Mouse (Mus musculus) embryonic facial prominence, embryonic 11.5 days (tissue): Measurements from ENCODE around the gene Nxpe5. TPM values are rescaled to one million over a fixed set of nuclear protein-coding genes. Genes with fewer than 3 reads are reported as not detected.

Experiments
- ATAC-seq: fragments of 200-750 bp; cut with Nextera tagmentation; replicated peaks from 2 replicates; pipeline ENCODE4 v1.8.0; 2017; ENCODE audit warnings: low read depth; ENCODE audit not compliant: insufficient number of reproducible peaks, low FRiP score, low TSS enrichment
- DNase-seq: peaks from one replicate; pipeline ENCODE4 v3.0.0-alpha.2; 2015; ENCODE audit warnings: low spot score
- H3K27ac ChIP-seq: fragments of 300-500 bp; sonication (generic); replicated peaks from 2 replicates; pipeline ENCODE4 v1.5.1; 2014; ENCODE audit warnings: mild to moderate bottlenecking, low read depth, low read length, control low read depth
- H3K27me3 ChIP-seq: fragments of 300-500 bp; sonication (generic); 2 replicates; pipeline ENCODE4 v1.6.1; 2014; ENCODE audit warnings: mild to moderate bottlenecking, low read length, moderate library complexity, mixed read lengths; ENCODE audit not compliant: control insufficient read depth, insufficient read depth
- H3K36me3 ChIP-seq: fragments of 300-500 bp; sonication (generic); replicated peaks from 2 replicates; pipeline ENCODE4 v1.6.1; 2014; ENCODE audit warnings: low read depth, mild to moderate bottlenecking, low read length, moderate library complexity, mixed read lengths; ENCODE audit not compliant: control insufficient read depth, insufficient read depth
- H3K4me1 ChIP-seq: fragments of 300-500 bp; sonication (generic); 2 replicates; pipeline ENCODE4 v1.6.1; 2014; ENCODE audit warnings: low read length, mixed read lengths; ENCODE audit not compliant: control insufficient read depth, insufficient read depth
- H3K4me2 ChIP-seq: fragments of 300-500 bp; sonication (generic); 2 replicates; pipeline ENCODE4 v1.6.1; 2014; ENCODE audit warnings: low read depth, mild to moderate bottlenecking, control low read depth, low read length, moderate library complexity
- H3K4me3 ChIP-seq: fragments of 300-500 bp; sonication (generic); 2 replicates; pipeline ENCODE4 v1.5.1; 2014; ENCODE audit warnings: low read depth, low read length, control low read depth
- H3K9ac ChIP-seq: fragments of 300-500 bp; sonication (generic); replicated peaks from 2 replicates; pipeline ENCODE4 v1.6.1; 2014; ENCODE audit warnings: mild to moderate bottlenecking, control low read depth, low read length
- H3K9me3 ChIP-seq: fragments of 300-500 bp; sonication (generic); replicated peaks from 2 replicates; pipeline ENCODE4 v1.6.1; 2016; ENCODE audit warnings: mild to moderate bottlenecking, low read length, inconsistent platforms, mixed read lengths; ENCODE audit not compliant: control insufficient read depth
- WGBS: fragments of 180-500 bp; shearing (Covaris S2); extraction: QIAGEN DNeasy Blood & Tissue Kit; methylation state at CpG from one replicate; pipeline ENCODE4 v1.1.7; 2014; 5-methylcytosine and 5-hydroxymethylcytosine counted together
- polyA plus RNA-seq: library from polyadenylated mRNA; unstranded; fragments of >200 nt; fragmentation: Nextera tagmentation; extraction: Ambion mirVana; gene quantifications from 2 replicates; pipeline ENCODE4 v1.2.1, GENCODE M21; 2014

Gene Nxpe5
- not detected in 2 replicates for polyA plus RNA-seq

- no peak within 1 kb of the TSS for H3K9ac ChIP-seq
- no peaks in the 10 kb centered on the region for H3K9me3 ChIP-seq
- no peak within 1 kb of the TSS for H3K4me3 ChIP-seq
- H3K4me1 ChIP-seq = no peaks in the 10 kb centered on the region
- DNase-seq (no peak), ATAC-seq (no peak)
- WGBS = 59% methylated on average over 2 of the region's 2 CpGs
- H3K36me3 ChIP-seq = no peaks in the 10 kb centered on the region
- H3K4me2 ChIP-seq = no peak within 1 kb of the TSS
- H3K27me3 ChIP-seq = no peaks in the 10 kb centered on the region
- no peak within 1 kb of the TSS for H3K27ac ChIP-seq
Measured at GRCm38 (mm10) chr5:138225700-138226099, at the start of gene Nxpe5. Nxpe5 (plus strand) TSS chr5:138225898.

- Histone ChIP-seq H3K4me3 (peak within 1 kb of the TSS; percentile 68), H3K4me2 (peak within 1 kb of the TSS; percentile 66), H3K9me3 (no peaks in the 10 kb centered on the region), H3K27ac (peak within 1 kb of the TSS; percentile 52), H3K4me1 (no peaks in the 10 kb centered on the region; the same call in 1 of the 2 replicates), H3K36me3 (peaks cover 6% of the 10 kb centered on the region), H3K9ac (peak within 1 kb of the TSS; percentile 91), H3K27me3 (no peaks in the 10 kb centered on the region)
- WGBS = under 1% methylated on average over 31 of the region's 31 CpGs
- ATAC-seq (peak; percentile 71), DNase-seq (peak; percentile 91)
Measured at GRCm38 (mm10) chr5:138186950-138187638, 38.6 kb upstream of the Nxpe5 start, which contains the start of the genes Taf6 and Cnpy4. Taf6 (minus strand) TSS chr5:138187451. Cnpy4 (plus strand) TSS chr5:138187485.

DNA sequence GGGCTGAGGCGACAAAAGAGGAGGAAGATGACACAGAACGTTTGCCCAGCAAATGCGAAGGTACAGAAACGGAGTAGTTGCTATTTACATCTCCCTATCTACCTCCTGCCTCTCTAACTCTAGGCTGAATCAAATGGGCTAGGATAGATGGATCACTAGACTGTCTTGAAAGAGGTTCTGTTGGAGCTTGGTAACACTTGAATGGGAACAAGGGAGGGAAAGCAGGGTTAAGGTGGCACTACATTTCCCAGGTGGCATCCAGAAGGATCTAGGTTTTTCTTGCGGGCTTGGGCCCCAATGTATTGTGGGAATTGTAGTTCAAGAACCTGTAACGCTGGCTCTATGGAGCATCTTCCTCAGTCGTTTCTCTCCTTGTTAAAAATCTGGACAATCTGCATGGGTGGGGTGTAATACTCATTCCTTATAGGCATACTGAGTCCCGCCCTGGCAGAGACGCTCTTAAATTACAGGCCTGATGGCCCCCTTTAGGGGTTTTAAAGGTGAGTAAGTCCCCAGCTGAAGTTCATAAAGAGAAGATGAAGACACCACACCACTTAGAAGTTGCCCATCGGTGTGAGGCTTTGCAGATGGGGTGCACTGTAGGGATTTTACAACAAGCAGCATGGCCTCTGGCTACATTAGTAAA, 37.9 kb upstream of the Nxpe5 start:
- no peaks in the 10 kb centered on the region for H3K27me3 ChIP-seq
- no peaks in the 10 kb centered on the region for H3K9me3 ChIP-seq
- H3K4me1 ChIP-seq = no peaks in the 10 kb centered on the region; the same call in 1 of the 2 replicates
- peak overlapping the region; percentile 91 for H3K9ac ChIP-seq
- H3K4me2 ChIP-seq = peak overlapping the region; percentile 35
- peaks cover 4% of the 10 kb centered on the region for H3K36me3 ChIP-seq
- ATAC-seq (peak; percentile 76), DNase-seq (peak; percentile 88)
- H3K4me3 ChIP-seq = peak overlapping the region; percentile 68
- no peak overlapping the region; the same call in 1 of the 2 replicates for H3K27ac ChIP-seq
- 0% methylated on average over 10 of the region's 10 CpGs for WGBS

DNA sequence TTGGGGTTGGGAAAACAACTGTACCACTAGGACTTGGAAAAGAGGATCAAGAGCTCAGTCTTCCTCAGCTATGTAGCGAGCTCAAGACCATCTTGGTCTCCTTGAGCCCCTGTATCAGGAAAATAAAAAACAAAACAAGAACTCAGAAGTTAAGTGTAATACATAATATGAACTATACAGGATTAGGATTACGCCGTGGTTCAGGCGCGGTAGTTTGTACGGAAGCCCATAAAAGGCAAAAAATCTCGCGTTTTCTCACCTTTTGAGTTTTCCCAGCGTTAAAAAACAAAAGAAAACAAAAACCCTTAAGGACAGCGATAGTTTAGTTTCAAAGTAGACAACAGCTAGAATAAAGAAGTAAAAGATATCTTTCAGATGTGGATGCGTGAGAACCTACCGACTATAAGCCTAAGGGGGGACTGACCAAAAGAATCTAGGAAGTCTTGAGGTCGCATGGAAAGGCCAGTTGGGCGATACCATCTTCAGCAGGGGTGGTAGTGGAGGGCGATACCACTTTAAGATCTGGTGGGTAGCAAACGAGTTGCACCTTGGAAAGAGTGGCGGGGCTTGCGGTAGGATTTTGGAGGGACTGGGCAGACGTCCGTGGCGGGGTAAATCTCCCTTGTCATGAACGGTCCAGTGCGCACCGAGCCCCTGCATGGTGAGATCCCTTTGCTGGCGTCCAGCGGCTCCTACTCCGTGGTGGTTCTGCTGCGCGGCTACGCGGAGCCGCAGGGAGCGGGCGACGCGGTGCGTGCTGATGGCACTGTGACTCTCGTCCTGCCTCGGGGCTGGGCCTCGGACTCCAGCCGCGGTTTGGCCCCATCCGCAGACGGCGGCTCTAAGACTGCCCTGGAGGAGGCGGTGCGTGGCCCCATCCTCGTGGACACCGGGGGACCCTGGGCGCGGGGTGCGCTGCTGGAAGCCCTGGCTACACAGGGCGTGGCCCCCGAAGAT, 31.6 kb upstream of the Nxpe5 start, which contains the start of gene Mblac1:
TSS of gene Mblac1 (plus strand) at position 544 of the 957 bp plus-strand sequence.
- H3K27ac ChIP-seq = peak within 1 kb of the TSS; percentile 31; the same call in 1 of the 2 replicates
- H3K9ac ChIP-seq = peak within 1 kb of the TSS; percentile 89
- peak; percentile 86 for DNase-seq
- no peaks in the 10 kb centered on the region for H3K27me3 ChIP-seq
- peaks cover 4% of the 10 kb centered on the region; the same call in 1 of the 2 replicates for H3K36me3 ChIP-seq
- peak within 1 kb of the TSS; percentile 68 for H3K4me3 ChIP-seq
- no peaks in the 10 kb centered on the region for H3K4me1 ChIP-seq
- WGBS = 9% methylated on average over 54 of the region's 54 CpGs
- peak within 1 kb of the TSS; percentile 96 for H3K4me2 ChIP-seq
- H3K9me3 ChIP-seq = no peaks in the 10 kb centered on the region
- ATAC-seq = peak; percentile 82

- DNase-seq (peak; percentile 37), ATAC-seq (peak; percentile 36)
- H3K36me3 ChIP-seq = peaks cover 4% of the 10 kb centered on the region; the same call in 1 of the 2 replicates
- 2% methylated on average over 29 of the region's 29 CpGs for WGBS
- H3K4me1 ChIP-seq = no peaks in the 10 kb centered on the region
- peak overlapping the region; percentile 96 for H3K4me2 ChIP-seq
- H3K4me3 ChIP-seq = peak overlapping the region; percentile 68
- no peaks in the 10 kb centered on the region for H3K9me3 ChIP-seq
- peak overlapping the region; percentile 89 for H3K9ac ChIP-seq
- H3K27ac ChIP-seq = peak overlapping the region; percentile 31; the same call in 1 of the 2 replicates
- H3K27me3 ChIP-seq = no peaks in the 10 kb centered on the region
Measured at GRCm38 (mm10) chr5:138194755-138195345, 30.8 kb upstream of the Nxpe5 start.

DNA sequence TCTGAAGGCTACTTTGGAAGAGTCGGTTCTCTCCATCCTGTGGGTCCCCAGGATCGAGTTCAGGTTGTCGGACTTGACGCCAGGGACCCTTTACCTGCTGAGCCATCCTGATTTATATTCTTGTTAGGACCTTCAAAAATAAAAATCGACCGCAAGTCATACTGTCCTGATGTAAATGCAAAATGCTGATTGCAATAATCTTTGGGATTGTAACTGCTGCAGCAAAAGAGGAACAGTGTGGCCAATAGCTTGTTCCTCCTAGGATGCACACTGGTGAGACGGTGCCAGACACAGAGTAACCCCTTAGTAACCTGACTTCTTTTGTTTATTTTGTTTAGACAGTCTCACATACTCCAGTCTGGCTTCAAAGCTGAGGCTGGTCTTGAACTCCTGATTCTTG, 30.2 kb upstream of the Nxpe5 start:
- DNase-seq (no peak), ATAC-seq (no peak)
- 75% methylated on average over 7 of the region's 7 CpGs for WGBS
- no peaks in the 10 kb centered on the region for H3K27me3 ChIP-seq
- no peak overlapping the region; the same call in 1 of the 2 replicates for H3K4me2 ChIP-seq
- no peak overlapping the region for H3K4me3 ChIP-seq
- H3K9me3 ChIP-seq = no peaks in the 10 kb centered on the region
- no peak overlapping the region; the same call in 1 of the 2 replicates for H3K9ac ChIP-seq
- H3K4me1 ChIP-seq = no peaks in the 10 kb centered on the region
- H3K27ac ChIP-seq = no peak overlapping the region
- no peaks in the 10 kb centered on the region for H3K36me3 ChIP-seq

DNA sequence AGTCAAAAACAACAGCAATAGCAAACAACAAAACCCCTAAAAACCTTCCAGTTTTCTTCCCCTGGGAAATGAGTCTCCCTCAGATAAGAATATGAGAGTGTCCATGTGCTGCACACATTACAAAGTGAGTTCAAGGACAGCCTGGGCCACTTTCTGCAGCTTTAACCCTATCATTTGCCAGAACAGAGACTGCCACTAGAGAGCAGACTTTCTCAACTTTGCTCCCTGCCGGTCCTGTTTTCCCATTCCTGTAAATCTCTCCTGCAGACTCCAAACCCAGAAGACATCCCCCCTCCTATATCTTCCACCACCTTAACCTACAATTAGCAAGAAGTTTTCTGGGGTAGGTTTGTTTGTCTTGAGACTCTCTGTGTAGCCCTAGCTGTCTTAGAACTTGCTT, 26.1 kb upstream of the Nxpe5 start:
- 13% methylated on average over 1 of the region's 1 CpGs for WGBS
- H3K36me3 ChIP-seq = no peaks in the 10 kb centered on the region
- no peak overlapping the region for H3K27ac ChIP-seq
- H3K4me2 ChIP-seq = no peak overlapping the region
- H3K4me1 ChIP-seq = no peaks in the 10 kb centered on the region
- H3K4me3 ChIP-seq = no peak overlapping the region
- ATAC-seq = no peak
- H3K9me3 ChIP-seq = no peaks in the 10 kb centered on the region
- H3K27me3 ChIP-seq = no peaks in the 10 kb centered on the region
- no peak overlapping the region for H3K9ac ChIP-seq
- DNase-seq = peak; percentile 25
